In genomic region chr3:90369041-90369440, GRCm38 (mm10) we compare ENCODE assay signal across 23 mouse cellular contexts. TPM values are rescaled to one million over a fixed set of nuclear protein-coding genes. Genes with fewer than 3 reads are reported as not detected.
DNase-seq lines count a peak whose midpoint lies in the region; TF ChIP-seq lines count a peak whose summit lies in the region.
"Had no signal": no experiment of that assay in that cellular context is flagged by ENCODE, and none has a peak within 500 bp of the region (broad histone marks: within the 10 kb centered on the region; RNA-seq: fewer than 3 reads in every experiment).

No protein-coding gene starts in this region.

- TF ChIP-seq CTCF in lung, adult 2 months (IDR thresholded peaks at IDR 0.05; ENCODE audit: insufficient read depth, low read length) = no peak

- intact Hi-C loops in left cerebral cortex, postnatal 36 days (cut with DNase I) = no loop called here
- intact Hi-C loops in heart, postnatal 36 days (cut with DNase I) = no loop called here

- TF ChIP-seq POLR2A in lung, adult 2 months (IDR thresholded peaks at IDR 0.05; ENCODE audit: borderline replicate concordance, extremely low read depth, low read depth, low read length) = no peak

- DNase-seq in left cerebral cortex, adult 18-20 months (ENCODE audit: low spot score in 2 of 2) = peak; percentile 56 to 66
- no peak for DNase-seq in left cerebral cortex, adult 11 months (ENCODE audit: low spot score)
- DNase-seq in right cerebral cortex, adult 18-20 months = peak; percentile 70
- DNase-seq in right cerebral cortex, postnatal 4 days = no peak
- peak; percentile 32 to 52 for DNase-seq in left cerebral cortex, postnatal 36 days (ENCODE audit: low spot score in 2 of 2)
- DNase-seq in heart, postnatal 36 days = no peak
- DNase-seq in lung, adult 2 months = no peak
- DNase-seq: adrenal gland, postnatal 36 days; cerebellum, adult 11-12 months; cerebellum, postnatal 25 days; embryo, embryonic 11 days; gastrocnemius, postnatal 25 days; heart, adult 18-20 months; heart, postnatal 14 days; kidney, adult 18-20 months; kidney, postnatal 4 days had no signal

- WGBS in lung, adult 2 months = 41% methylated on average over 2 of the region's 2 CpGs

- no peak overlapping the region for H3K4me3 ChIP-seq in lung, adult 2 months (replicated peaks; ENCODE audit: extremely low read depth, low read depth, low read length)
- H3K4me3 ChIP-seq: embryonic facial prominence, embryonic 13.5 days; erythroblast, embryonic 14.5 days; forebrain, embryonic 12.5 days; heart, embryonic 13.5 days; limb, embryonic 15.5 days; stomach, embryonic 15.5 days had no signal

- H3K4me1 ChIP-seq in lung, adult 2 months (ENCODE audit: control insufficient read depth, insufficient read depth, low read length) = no peaks in the 10 kb centered on the region
- H3K4me1 ChIP-seq: embryonic facial prominence, embryonic 13.5 days; forebrain, embryonic 12.5 days; heart, embryonic 13.5 days; limb, embryonic 15.5 days; stomach, embryonic 15.5 days had no signal

RNA-seq across cellular contexts. Expression of gene Slc27a3, which starts 20.7 kb away (rescaled TPM):
- total RNA-seq in left cerebral cortex, adult 18-20 months (2021) = 1 to 10 TPM; 5.9 to 9.3 TPM
- 1 to 10 TPM; 4.8 to 6.2 TPM for total RNA-seq in left cerebral cortex, postnatal 36 days (2021)
- total RNA-seq in heart, postnatal 36 days (2021) = under 1 TPM; 0.54 to 1.00 TPM
- 26.3 and 27.5 TPM in 2 replicates for polyA plus RNA-seq in lung, adult 2 months (2012; rRNA removed)
- total RNA-seq: monocyte, adult 5-6 weeks had no signal

Comparison
In these comparisons a context has a peak if more than half of its experiments do, and no peak if none do; other contexts are left out.
1. DNase-seq: peak in left cerebral cortex, adult 18-20 months (2 of 2), right cerebral cortex, adult 18-20 months (single experiment) and left cerebral cortex, postnatal 36 days (2 of 2); none in left cerebral cortex, adult 11 months (single experiment), right cerebral cortex, postnatal 4 days (single experiment), heart, postnatal 36 days (0 of 2) and lung, adult 2 months (single experiment).